Mouse (Mus musculus): ENCODE measurements around the gene Cfap70. TPM values are rescaled to one million over a fixed set of nuclear protein-coding genes. Genes with fewer than 3 reads are reported as not detected.

The Cfap70 gene
- total and polyA plus RNA-seq, 2 experiments from 2014 or later = 1.4 to 2.1 TPM

DNA sequence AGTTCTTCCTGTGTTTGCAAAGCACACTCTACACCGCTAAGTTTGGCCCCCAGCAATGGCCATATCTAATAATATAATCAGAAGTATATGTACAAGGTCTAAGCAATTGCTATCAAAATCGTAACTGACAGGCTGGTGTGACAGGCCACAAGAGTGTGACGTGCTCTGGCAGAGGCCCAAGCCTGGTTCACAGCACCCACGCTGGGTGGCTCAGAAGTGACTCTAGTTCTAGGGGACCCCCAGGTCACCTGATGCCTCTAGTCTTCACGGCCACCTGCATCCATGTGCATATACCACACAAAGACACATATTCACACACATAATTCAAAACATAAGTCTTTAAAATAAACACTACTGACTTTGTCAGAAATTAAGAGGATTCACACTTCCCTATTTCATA lies 903 bp upstream of the Cfap70 start:
- WGBS = 88% methylated on average over 5 of the region's 5 CpGs
- no peak for TF ChIP-seq CTCF (IDR thresholded peaks at IDR 0.05; ENCODE audit: low read depth)
- no peaks in the 10 kb centered on the region for H3K27me3 ChIP-seq (ENCODE audit: insufficient read depth, low read length)
- no peak for DNase-seq
- no peaks in the 10 kb centered on the region for H3K9me3 ChIP-seq (ENCODE audit: low read length)
- H3K9ac ChIP-seq = no peak overlapping the region
- H3K4me3 ChIP-seq (ENCODE audit: low read depth, low read length) = no peak overlapping the region
- H3K36me3 ChIP-seq (ENCODE audit: insufficient read depth) = peaks cover 2% of the 10 kb centered on the region; the same call in 1 of the 2 replicates
- H3K4me2 ChIP-seq (ENCODE audit: low read depth) = no peak overlapping the region
- no peak overlapping the region for H3K27ac ChIP-seq (ENCODE audit: low read depth, low read length)
- no peak for ATAC-seq
- peaks cover 8% of the 10 kb centered on the region; the same call in 1 of the 2 replicates for H3K4me1 ChIP-seq (ENCODE audit: insufficient read depth)

DNA sequence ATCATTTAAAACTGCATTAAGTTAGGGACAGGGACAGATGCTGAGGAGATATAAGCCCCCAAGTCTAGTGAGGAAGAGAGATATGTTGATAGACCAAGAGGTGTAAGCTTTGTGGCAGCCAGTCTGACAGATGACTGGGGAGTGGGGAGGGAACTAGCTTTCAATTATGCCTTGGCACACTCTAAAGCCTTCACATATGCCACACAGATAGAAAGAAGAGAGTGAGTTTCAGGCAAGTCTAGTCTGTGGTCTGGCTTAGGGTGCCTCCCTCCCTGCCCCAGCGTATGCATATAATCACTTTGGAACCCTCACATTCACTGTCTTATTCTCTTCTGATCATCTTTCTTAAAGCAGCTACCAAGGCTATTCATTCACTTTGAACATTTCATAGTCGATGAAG lies 724 bp downstream of the Cfap70 start:
- Histone ChIP-seq H3K9me3 (ENCODE audit: low read length) (no peaks in the 10 kb centered on the region), H3K4me1 (ENCODE audit: insufficient read depth) (peaks cover 8% of the 10 kb centered on the region; the same call in 1 of the 2 replicates), H3K36me3 (ENCODE audit: insufficient read depth) (no peaks in the 10 kb centered on the region), H3K9ac (peak overlapping the region; percentile 52), H3K27me3 (ENCODE audit: insufficient read depth, low read length) (no peaks in the 10 kb centered on the region), H3K4me3 (ENCODE audit: low read depth, low read length) (peak overlapping the region; percentile 43), H3K4me2 (ENCODE audit: low read depth) (peak overlapping the region; percentile 66), H3K27ac (ENCODE audit: low read depth, low read length) (peak overlapping the region; percentile 79)
- no peak for TF ChIP-seq CTCF (IDR thresholded peaks at IDR 0.05; ENCODE audit: low read depth)
- WGBS = 7% methylated on average over 2 of the region's 2 CpGs
- DNase-seq = peak; percentile 52
- ATAC-seq = peak; percentile 78

DNA sequence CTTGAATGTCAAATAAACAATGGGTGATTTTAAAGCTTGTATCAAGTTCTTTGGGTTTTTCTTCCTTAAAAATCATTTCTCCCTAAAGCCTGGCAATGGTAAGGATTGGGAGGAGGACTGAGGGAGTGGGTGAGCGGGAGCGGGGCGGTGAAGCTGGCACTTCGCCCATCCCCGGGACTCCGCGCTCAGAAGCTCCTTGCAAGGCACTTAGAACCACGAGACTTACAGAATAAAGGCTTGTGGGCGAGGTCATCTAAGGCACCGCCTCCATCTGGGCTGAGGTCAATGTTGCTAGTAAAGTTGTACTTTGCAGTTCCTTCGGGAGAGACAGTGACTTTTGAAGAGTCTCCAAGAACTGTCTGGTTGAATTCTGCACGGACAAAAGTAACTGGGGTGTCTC lies 4.8 kb downstream of the Cfap70 start:
- TF ChIP-seq CTCF (IDR thresholded peaks at IDR 0.05; ENCODE audit: low read depth) = no peak
- H3K27ac ChIP-seq (ENCODE audit: low read depth, low read length) = no peak overlapping the region
- no peaks in the 10 kb centered on the region for H3K9me3 ChIP-seq (ENCODE audit: low read length)
- H3K4me1 ChIP-seq (ENCODE audit: insufficient read depth) = peaks cover 8% of the 10 kb centered on the region; the same call in 1 of the 2 replicates
- H3K4me2 ChIP-seq (ENCODE audit: low read depth) = no peak overlapping the region
- 45% methylated on average over 12 of the region's 12 CpGs for WGBS
- ATAC-seq (no peak), DNase-seq (no peak)
- H3K9ac ChIP-seq = no peak overlapping the region
- no peak overlapping the region for H3K4me3 ChIP-seq (ENCODE audit: low read depth, low read length)
- H3K27me3 ChIP-seq (ENCODE audit: insufficient read depth, low read length) = no peaks in the 10 kb centered on the region
- H3K36me3 ChIP-seq (ENCODE audit: insufficient read depth) = no peaks in the 10 kb centered on the region

DNA sequence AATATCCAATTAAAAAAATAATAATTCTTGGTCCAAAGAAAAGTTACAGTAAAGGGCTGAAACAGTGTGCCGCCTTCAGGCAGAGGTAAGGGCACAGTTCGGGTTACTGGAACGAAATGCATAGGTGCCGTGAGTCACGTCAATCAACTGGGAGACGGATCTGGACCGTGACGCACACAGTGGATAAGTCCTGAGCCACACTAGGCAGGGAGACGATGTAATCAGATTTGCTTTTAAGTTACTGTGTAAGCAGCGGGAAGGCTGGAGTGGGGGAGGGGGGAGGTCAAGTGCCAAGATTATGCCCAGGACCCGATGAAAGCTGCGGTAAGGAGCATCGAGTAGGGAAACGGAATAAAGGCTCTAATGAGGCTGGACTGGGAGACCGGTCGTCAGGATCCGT lies 9.8 kb downstream of the Cfap70 start:
- Histone ChIP-seq H3K27me3 (ENCODE audit: insufficient read depth, low read length) (no peaks in the 10 kb centered on the region), H3K36me3 (ENCODE audit: insufficient read depth) (no peaks in the 10 kb centered on the region), H3K27ac (ENCODE audit: low read depth, low read length) (no peak overlapping the region), H3K9me3 (ENCODE audit: low read length) (no peaks in the 10 kb centered on the region), H3K9ac (no peak overlapping the region), H3K4me1 (ENCODE audit: insufficient read depth) (no peaks in the 10 kb centered on the region), H3K4me2 (ENCODE audit: low read depth) (no peak overlapping the region), H3K4me3 (ENCODE audit: low read depth, low read length) (no peak overlapping the region)
- ATAC-seq (no peak), DNase-seq (no peak)
- no peak for TF ChIP-seq CTCF (IDR thresholded peaks at IDR 0.05; ENCODE audit: low read depth)
- 65% methylated on average over 17 of the region's 17 CpGs for WGBS

DNA sequence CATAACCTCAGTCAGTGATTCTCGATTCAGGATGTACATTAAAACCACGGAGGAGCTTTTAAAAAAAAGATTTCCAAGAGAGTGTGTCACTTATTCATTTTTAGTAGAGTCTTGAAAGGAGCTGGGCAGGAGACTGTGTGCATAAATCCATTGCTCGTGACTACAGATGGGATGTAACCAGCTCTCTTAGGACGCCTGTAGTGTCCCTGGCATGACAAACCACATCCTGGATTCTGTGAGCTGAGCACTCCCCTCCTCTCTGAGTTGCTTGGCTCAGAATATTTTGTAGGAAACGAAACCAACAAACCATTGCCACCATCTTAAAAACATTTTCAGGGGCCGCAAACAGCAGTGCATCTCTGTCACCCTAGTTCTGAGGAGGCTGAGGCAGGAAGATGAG lies 15.1 kb downstream of the Cfap70 start:
- no peaks in the 10 kb centered on the region for H3K4me1 ChIP-seq (ENCODE audit: insufficient read depth)
- H3K4me2 ChIP-seq (ENCODE audit: low read depth) = no peak overlapping the region
- no peak for DNase-seq
- H3K27ac ChIP-seq (ENCODE audit: low read depth, low read length) = no peak overlapping the region
- H3K9me3 ChIP-seq (ENCODE audit: low read length) = no peaks in the 10 kb centered on the region
- WGBS = 70% methylated on average over 6 of the region's 6 CpGs
- H3K4me3 ChIP-seq (ENCODE audit: low read depth, low read length) = no peak overlapping the region
- no peak overlapping the region for H3K9ac ChIP-seq
- no peaks in the 10 kb centered on the region for H3K27me3 ChIP-seq (ENCODE audit: insufficient read depth, low read length)
- no peaks in the 10 kb centered on the region for H3K36me3 ChIP-seq (ENCODE audit: insufficient read depth)
- TF ChIP-seq CTCF (IDR thresholded peaks at IDR 0.05; ENCODE audit: low read depth) = no peak
- no peak for ATAC-seq

DNA sequence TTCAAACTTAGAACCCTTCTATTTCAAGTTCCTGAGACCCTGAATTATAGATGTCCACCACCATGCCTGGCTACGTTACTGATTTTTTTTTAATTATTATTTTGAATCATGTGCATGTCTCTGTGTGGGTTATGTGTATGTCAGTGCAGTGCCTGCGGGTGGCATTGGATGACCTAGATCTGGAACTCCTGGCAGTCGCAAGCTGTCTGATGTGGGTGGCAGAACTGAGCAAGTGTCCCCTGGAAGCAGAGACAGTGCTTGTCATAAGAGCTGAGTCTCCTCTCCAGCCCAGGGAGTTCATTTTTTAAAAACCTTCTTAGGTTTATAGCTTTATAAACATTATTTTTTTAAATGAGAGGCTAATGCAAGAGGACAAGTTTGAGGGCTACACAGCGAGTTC lies 19.6 kb downstream of the Cfap70 start:
- 89% methylated on average over 4 of the region's 4 CpGs for WGBS
- Histone ChIP-seq H3K4me1 (ENCODE audit: insufficient read depth) (no peaks in the 10 kb centered on the region), H3K4me3 (ENCODE audit: low read depth, low read length) (no peak overlapping the region), H3K4me2 (ENCODE audit: low read depth) (no peak overlapping the region), H3K27ac (ENCODE audit: low read depth, low read length) (no peak overlapping the region), H3K36me3 (ENCODE audit: insufficient read depth) (no peaks in the 10 kb centered on the region), H3K27me3 (ENCODE audit: insufficient read depth, low read length) (no peaks in the 10 kb centered on the region), H3K9me3 (ENCODE audit: low read length) (no peaks in the 10 kb centered on the region), H3K9ac (no peak overlapping the region)
- no peak for DNase-seq
- TF ChIP-seq CTCF (IDR thresholded peaks at IDR 0.05; ENCODE audit: low read depth) = no peak
- no peak for ATAC-seq

DNA sequence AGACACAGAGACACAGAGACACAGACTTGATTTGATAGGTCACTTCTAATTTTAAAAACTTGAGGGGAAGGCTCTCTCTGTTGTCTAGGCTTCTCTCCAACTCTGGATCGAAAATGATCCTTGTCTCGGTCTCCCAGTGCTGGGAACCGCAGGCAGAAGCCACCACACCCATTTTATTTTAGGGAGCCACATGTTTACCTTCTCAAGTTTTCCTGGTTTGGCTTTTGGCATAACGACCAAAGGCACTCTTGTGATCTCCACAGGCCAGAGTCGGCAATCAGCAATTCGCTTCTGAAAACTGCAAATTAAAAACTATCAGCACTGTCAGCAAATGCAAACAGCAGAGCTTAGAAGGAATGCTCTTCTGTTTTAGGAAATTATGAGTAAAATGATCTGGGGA lies 20.3 kb downstream of the Cfap70 start:
- Histone ChIP-seq H3K9me3 (ENCODE audit: low read length) (no peaks in the 10 kb centered on the region), H3K27me3 (ENCODE audit: insufficient read depth, low read length) (no peaks in the 10 kb centered on the region), H3K4me1 (ENCODE audit: insufficient read depth) (no peaks in the 10 kb centered on the region), H3K4me2 (ENCODE audit: low read depth) (no peak overlapping the region), H3K36me3 (ENCODE audit: insufficient read depth) (no peaks in the 10 kb centered on the region), H3K27ac (ENCODE audit: low read depth, low read length) (no peak overlapping the region), H3K4me3 (ENCODE audit: low read depth, low read length) (no peak overlapping the region), H3K9ac (no peak overlapping the region)
- DNase-seq (no peak), ATAC-seq (no peak)
- WGBS = 83% methylated on average over 6 of the region's 6 CpGs
- TF ChIP-seq CTCF (IDR thresholded peaks at IDR 0.05; ENCODE audit: low read depth) = no peak

DNA sequence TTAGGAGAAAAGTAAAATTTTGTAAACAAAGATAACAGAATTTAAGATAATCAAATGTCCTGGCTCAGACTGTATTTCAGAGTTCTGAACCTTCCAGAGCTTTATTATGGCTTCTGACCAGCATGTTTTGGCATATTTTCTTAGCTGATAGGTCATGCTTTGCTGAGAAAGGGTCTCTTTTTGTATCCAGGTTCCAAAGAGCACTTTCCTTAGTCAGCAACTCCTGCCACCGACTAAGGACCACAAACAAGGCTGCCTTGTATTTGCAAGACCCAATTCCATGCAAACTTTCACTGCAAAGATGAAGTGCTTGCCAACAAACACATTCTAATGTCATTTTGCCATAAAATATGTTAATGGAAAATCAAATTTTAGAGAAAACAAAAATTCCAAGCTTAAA lies 22.2 kb downstream of the Cfap70 start:
- H3K36me3 ChIP-seq (ENCODE audit: insufficient read depth) = no peaks in the 10 kb centered on the region
- no peak for DNase-seq
- no peak overlapping the region for H3K4me3 ChIP-seq (ENCODE audit: low read depth, low read length)
- no peaks in the 10 kb centered on the region for H3K9me3 ChIP-seq (ENCODE audit: low read length)
- no peak for TF ChIP-seq CTCF (IDR thresholded peaks at IDR 0.05; ENCODE audit: low read depth)
- no peak overlapping the region for H3K4me2 ChIP-seq (ENCODE audit: low read depth)
- ATAC-seq = no peak
- 71% methylated on average over 1 of the region's 1 CpGs for WGBS
- no peaks in the 10 kb centered on the region for H3K4me1 ChIP-seq (ENCODE audit: insufficient read depth)
- no peak overlapping the region for H3K27ac ChIP-seq (ENCODE audit: low read depth, low read length)
- H3K27me3 ChIP-seq (ENCODE audit: insufficient read depth, low read length) = no peaks in the 10 kb centered on the region
- H3K9ac ChIP-seq = no peak overlapping the region
